Mouse (Mus musculus): ENCODE measurements around the gene Ak1. TPM values are rescaled to one million over a fixed set of nuclear protein-coding genes. Genes with fewer than 3 reads are reported as not detected.

The Ak1 gene
- polyA plus RNA-seq, 1 experiment from 2014 or later, result 60.6 TPM

GRCm38 (mm10) chr2:32667775-32668174 lies 46.2 kb downstream of the Ak1 start:
- ATAC-seq (ENCODE audit: borderline replicate concordance, extremely low read depth, low FRiP score, low TSS enrichment), result no peak
- 41% methylated on average over 11 of the region's 11 CpGs for WGBS
- H3K9me3 ChIP-seq, result no peaks in the 10 kb centered on the region

DNA sequence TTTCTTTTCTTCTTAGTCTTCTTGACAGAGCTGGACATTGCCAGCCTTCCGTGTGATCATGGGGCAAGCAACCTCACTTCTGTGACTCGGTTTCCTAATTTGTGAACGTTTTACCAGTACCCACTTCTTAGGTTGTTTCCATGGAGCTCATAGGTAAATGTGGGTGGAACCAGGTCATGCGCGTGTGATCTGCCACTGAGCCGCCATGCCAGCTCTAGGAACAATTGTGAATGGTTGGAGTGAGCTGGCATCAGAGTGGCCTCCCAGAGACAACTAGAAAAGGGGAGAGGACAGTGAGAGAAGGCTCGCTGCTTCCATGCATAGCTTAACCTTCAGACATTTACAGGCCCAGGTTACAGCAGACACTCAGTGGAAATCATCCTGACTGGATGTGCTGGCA lies 46.6 kb downstream of the Ak1 start:
- H3K9ac ChIP-seq, result no peak overlapping the region
- peaks cover under 1% of the 10 kb centered on the region; the same call in 1 of the 2 replicates for H3K4me1 ChIP-seq

More at GRCm38 (mm10) chr2:32667775-32668174, 46.2 kb downstream of the Ak1 start:
- Histone ChIP-seq H3K4me1 (no peaks in the 10 kb centered on the region), H3K4me2 (no peak overlapping the region), H3K36me3 (peaks cover 31% of the 10 kb centered on the region), H3K9ac (no peak overlapping the region), H3K27me3 (no peaks in the 10 kb centered on the region), H3K27ac (peak overlapping the region; percentile 21; the same call in 1 of the 2 replicates), H3K4me3 (no peak overlapping the region)

GRCm38 (mm10) chr2:32669876-32670275 lies 48.3 kb downstream of the Ak1 start:
- Histone ChIP-seq H3K4me2 (no peak overlapping the region), H3K27ac (no peak overlapping the region), H3K9ac (no peak overlapping the region), H3K4me1 (peaks cover 10% of the 10 kb centered on the region; the same call in 1 of the 2 replicates), H3K9me3 (no peaks in the 10 kb centered on the region), H3K36me3 (peaks cover 49% of the 10 kb centered on the region), H3K4me3 (no peak overlapping the region), H3K27me3 (no peaks in the 10 kb centered on the region)
- 66% methylated on average over 3 of the region's 3 CpGs for WGBS
- no peak for ATAC-seq (ENCODE audit: borderline replicate concordance, extremely low read depth, low FRiP score, low TSS enrichment)

More for the DNA sequence above, 46.6 kb downstream of the Ak1 start:
- Histone ChIP-seq H3K4me3 (no peak overlapping the region), H3K27ac (peak overlapping the region; percentile 21; the same call in 1 of the 2 replicates), H3K9me3 (no peaks in the 10 kb centered on the region), H3K4me2 (no peak overlapping the region), H3K36me3 (peaks cover 35% of the 10 kb centered on the region), H3K27me3 (no peaks in the 10 kb centered on the region)
- no peak for ATAC-seq (ENCODE audit: borderline replicate concordance, extremely low read depth, low FRiP score, low TSS enrichment)
- 84% methylated on average over 7 of the region's 7 CpGs for WGBS

GRCm38 (mm10) chr2:32671147-32671546 lies 49.6 kb downstream of the Ak1 start:
- Histone ChIP-seq H3K27ac (no peak overlapping the region), H3K9ac (no peak overlapping the region), H3K4me1 (peaks cover 10% of the 10 kb centered on the region; the same call in 1 of the 2 replicates), H3K27me3 (no peaks in the 10 kb centered on the region), H3K4me3 (no peak overlapping the region), H3K9me3 (no peaks in the 10 kb centered on the region), H3K4me2 (no peak overlapping the region), H3K36me3 (peaks cover 60% of the 10 kb centered on the region)
- WGBS, result 82% methylated on average over 9 of the region's 9 CpGs
- ATAC-seq (ENCODE audit: borderline replicate concordance, extremely low read depth, low FRiP score, low TSS enrichment), result no peak

GRCm38 (mm10) chr2:32671907-32672595 lies 50.5 kb downstream of the Ak1 start:
- Histone ChIP-seq H3K36me3 (peaks cover 64% of the 10 kb centered on the region), H3K27me3 (no peaks in the 10 kb centered on the region), H3K9ac (no peak overlapping the region), H3K4me3 (no peak overlapping the region), H3K4me2 (no peak overlapping the region), H3K4me1 (peaks cover 10% of the 10 kb centered on the region; the same call in 1 of the 2 replicates), H3K27ac (no peak overlapping the region), H3K9me3 (no peaks in the 10 kb centered on the region)
- WGBS, result 75% methylated on average over 9 of the region's 9 CpGs
- ATAC-seq (ENCODE audit: borderline replicate concordance, extremely low read depth, low FRiP score, low TSS enrichment), result no peak

- WGBS, result 60% methylated on average over 16 of the region's 16 CpGs
- no peak overlapping the region for H3K4me2 ChIP-seq
- peak; percentile 64 for ATAC-seq (ENCODE audit: borderline replicate concordance, extremely low read depth, low FRiP score, low TSS enrichment)
- H3K9ac ChIP-seq, result no peak overlapping the region
- 0 out of 2 replicates have a peak overlapping the region, but pooled peaks have one; percentile 1 for H3K27ac ChIP-seq
- H3K4me3 ChIP-seq, result no peak overlapping the region
- no peaks in the 10 kb centered on the region for H3K9me3 ChIP-seq
- H3K4me1 ChIP-seq, result peaks cover 10% of the 10 kb centered on the region; the same call in 1 of the 2 replicates
- no peaks in the 10 kb centered on the region for H3K27me3 ChIP-seq
- peaks cover 73% of the 10 kb centered on the region for H3K36me3 ChIP-seq
These were observed 51.8 kb downstream of the Ak1 start for GRCm38 (mm10) chr2:32673176-32673917.

DNA sequence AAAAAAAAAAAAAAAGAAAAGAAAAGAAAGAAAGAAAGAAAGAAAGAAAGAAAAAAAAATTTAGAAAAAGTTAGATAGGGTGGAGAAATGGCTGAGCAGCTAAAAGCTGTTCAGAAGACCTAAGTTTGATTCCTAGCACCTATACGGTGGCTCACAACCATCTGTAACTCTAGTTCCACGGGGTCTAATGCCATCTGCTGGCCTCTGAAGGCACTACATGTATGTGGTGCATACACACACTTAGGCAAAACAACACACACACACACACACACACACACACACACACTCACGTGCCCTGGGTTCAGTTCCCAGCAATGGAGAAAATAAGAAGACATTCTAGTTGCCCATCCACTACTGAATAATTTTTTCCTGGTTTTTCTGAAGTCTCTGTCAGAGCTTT lies 55.3 kb downstream of the Ak1 start:
- H3K4me1 ChIP-seq, result peaks cover 10% of the 10 kb centered on the region; the same call in 1 of the 2 replicates
- H3K27me3 ChIP-seq, result no peaks in the 10 kb centered on the region
- H3K4me3 ChIP-seq, result no peak overlapping the region
- H3K36me3 ChIP-seq, result peaks cover 65% of the 10 kb centered on the region
- H3K9me3 ChIP-seq, result no peaks in the 10 kb centered on the region
- no peak overlapping the region for H3K27ac ChIP-seq
- no peak overlapping the region for H3K4me2 ChIP-seq
- 87% methylated on average over 3 of the region's 3 CpGs for WGBS
- no peak for ATAC-seq (ENCODE audit: borderline replicate concordance, extremely low read depth, low FRiP score, low TSS enrichment)
- no peak overlapping the region for H3K9ac ChIP-seq

DNA sequence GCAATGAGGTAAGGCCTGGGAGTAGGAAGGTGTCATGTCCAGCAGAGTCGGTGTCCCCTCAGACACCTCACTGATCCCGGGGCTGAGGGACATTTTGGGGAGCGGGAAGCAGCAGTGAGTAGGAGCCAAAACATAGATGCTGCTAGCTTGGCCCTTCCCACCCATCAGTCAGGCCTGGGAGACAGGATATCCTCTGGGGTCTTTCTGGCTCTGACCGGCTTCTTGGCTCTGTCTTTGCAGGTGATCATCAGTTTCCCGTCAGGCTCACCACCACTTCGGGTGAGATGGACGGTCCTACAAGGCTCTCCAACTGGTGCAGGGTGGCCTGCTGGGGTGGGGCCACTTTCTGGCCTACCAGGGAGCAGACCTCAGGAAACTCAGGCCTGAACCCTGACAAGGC lies 56.1 kb downstream of the Ak1 start:
- Histone ChIP-seq H3K36me3 (peaks cover 65% of the 10 kb centered on the region), H3K9ac (no peak overlapping the region), H3K27me3 (no peaks in the 10 kb centered on the region), H3K4me2 (no peak overlapping the region), H3K9me3 (no peaks in the 10 kb centered on the region), H3K4me1 (peaks cover 10% of the 10 kb centered on the region; the same call in 1 of the 2 replicates), H3K27ac (no peak overlapping the region), H3K4me3 (no peak overlapping the region)
- WGBS, result 74% methylated on average over 7 of the region's 7 CpGs
- ATAC-seq (ENCODE audit: borderline replicate concordance, extremely low read depth, low FRiP score, low TSS enrichment), result no peak

DNA sequence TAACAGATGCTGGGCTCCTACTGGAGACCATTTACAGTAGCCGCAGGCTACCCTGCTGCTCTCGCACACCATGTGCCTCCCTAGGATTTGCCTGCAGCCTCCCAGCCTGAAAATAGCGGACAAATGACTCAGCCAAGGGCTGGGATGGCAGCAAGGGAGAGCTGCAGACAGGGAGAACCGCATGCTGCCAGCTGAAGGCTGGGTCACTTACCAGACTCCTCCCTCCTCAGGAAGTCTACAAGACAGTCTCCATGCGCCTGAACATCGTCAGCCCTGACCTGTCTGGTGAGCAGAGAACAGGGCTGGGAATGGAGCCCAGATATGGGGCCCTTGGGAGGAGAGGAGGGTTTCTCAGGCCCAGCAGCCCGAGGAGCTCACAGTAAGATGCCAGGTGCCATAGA lies 58.5 kb downstream of the Ak1 start:
- Histone ChIP-seq H3K4me3 (no peak overlapping the region), H3K9ac (no peak overlapping the region), H3K27me3 (no peaks in the 10 kb centered on the region), H3K4me1 (no peaks in the 10 kb centered on the region), H3K27ac (peak overlapping the region; percentile 23; the same call in 1 of the 2 replicates), H3K9me3 (no peaks in the 10 kb centered on the region), H3K36me3 (peaks cover 62% of the 10 kb centered on the region), H3K4me2 (no peak overlapping the region)
- WGBS, result 33% methylated on average over 7 of the region's 7 CpGs
- ATAC-seq (ENCODE audit: borderline replicate concordance, extremely low read depth, low FRiP score, low TSS enrichment), result peak; percentile 19; the same call in 1 of the 2 replicates

DNA sequence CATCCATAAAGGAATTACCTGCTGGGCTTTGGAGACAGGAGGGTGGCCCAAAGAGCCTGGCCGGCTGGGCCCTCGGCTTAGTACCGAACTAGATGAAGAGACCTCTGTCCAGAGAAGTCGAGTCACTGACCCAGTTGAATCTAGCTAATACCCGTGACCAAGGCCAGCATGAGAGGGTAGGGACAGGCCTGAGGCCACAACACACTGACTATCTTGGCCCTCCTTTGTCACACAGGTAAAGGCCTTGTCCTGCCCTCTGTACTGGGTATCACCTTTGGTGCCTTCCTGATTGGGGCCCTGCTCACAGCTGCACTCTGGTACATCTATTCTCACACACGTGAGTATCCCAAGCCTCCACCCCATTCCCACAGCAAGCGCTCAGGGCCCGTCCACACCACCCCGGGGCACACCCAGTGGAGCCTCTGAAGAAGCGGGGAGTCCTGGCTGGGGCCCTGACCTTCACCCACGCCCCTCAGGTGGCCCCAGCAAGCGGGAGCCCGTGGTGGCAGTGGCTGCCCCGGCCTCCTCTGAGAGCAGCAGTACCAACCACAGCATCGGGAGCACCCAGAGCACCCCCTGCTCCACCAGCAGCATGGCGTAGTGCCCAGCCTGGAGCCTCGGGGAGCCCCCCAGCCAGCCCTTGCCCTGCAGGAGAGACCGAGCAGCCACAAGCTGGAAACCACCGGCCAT lies 59.5 kb downstream of the Ak1 start:
- Histone ChIP-seq H3K27ac (no peak overlapping the region), H3K36me3 (peaks cover 62% of the 10 kb centered on the region), H3K9ac (no peak overlapping the region), H3K4me2 (no peak overlapping the region), H3K4me1 (no peaks in the 10 kb centered on the region), H3K9me3 (no peaks in the 10 kb centered on the region), H3K4me3 (no peak overlapping the region), H3K27me3 (no peaks in the 10 kb centered on the region)
- ATAC-seq (ENCODE audit: borderline replicate concordance, extremely low read depth, low FRiP score, low TSS enrichment), result no peak
- 85% methylated on average over 19 of the region's 19 CpGs for WGBS

DNA sequence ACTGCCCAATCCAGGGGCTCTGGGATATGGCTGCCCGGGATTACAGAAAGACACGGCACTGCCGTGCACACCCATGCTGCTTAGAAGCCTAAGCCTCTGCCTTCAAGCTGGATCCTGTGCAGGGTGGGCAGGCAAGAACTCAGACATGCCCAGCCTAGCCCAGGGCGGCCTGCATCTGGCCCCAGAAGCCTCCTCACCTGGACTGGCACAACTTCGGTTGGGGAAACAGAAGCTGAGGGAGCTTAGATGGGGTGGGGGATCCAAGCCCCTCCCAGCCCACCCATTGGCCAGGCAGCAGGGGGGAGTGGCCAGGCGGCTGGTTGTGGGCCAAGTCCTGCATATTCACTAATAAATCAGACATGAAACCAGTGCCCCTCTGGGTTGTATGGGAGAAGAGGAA lies 60.2 kb downstream of the Ak1 start:
- Histone ChIP-seq H3K4me3 (no peak overlapping the region), H3K4me2 (no peak overlapping the region), H3K27ac (no peak overlapping the region), H3K9me3 (no peaks in the 10 kb centered on the region), H3K4me1 (no peaks in the 10 kb centered on the region), H3K9ac (no peak overlapping the region), H3K27me3 (no peaks in the 10 kb centered on the region), H3K36me3 (peaks cover 65% of the 10 kb centered on the region)
- WGBS, result 62% methylated on average over 6 of the region's 6 CpGs
- no peak; the same call in 1 of the 2 replicates for ATAC-seq (ENCODE audit: borderline replicate concordance, extremely low read depth, low FRiP score, low TSS enrichment)

Data from lung, embryonic 15.5 days (tissue).